Mouse (Mus musculus): ENCODE measurements at regions not wholly inside any gene's neighbourhood (a gene's known extent, or its start where the extent isn't known, plus 50 kb on each side); places are given as distances from the start of the nearest gene placed in this dataset.

- DNase-seq = peak; percentile 22
These were observed 123.8 kb upstream of the Cited2 start for GRCm38 (mm10) chr10:17599246-17599645.

GRCm38 (mm10) chr10:17599831-17600761, 122.9 kb upstream of the Cited2 start:
- DNase-seq = no peak

DNA sequence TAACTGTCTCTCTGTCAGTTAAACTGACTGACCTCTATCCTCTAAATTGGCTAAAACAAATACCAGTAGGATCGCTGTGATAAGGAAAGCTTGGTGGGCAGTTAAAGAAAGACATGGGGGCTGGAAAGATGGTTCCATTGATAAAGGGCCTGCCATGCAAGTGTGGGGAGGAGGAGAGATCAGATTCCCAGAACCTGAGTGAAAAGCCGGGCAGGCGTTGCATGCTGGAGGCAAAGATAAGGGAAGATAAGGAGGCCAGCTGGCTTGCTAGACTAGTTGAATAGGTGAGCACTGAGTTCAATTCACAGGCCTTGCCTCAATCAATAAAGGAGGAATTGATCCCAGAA, 122.3 kb upstream of the Cited2 start:
- DNase-seq = no peak

DNA sequence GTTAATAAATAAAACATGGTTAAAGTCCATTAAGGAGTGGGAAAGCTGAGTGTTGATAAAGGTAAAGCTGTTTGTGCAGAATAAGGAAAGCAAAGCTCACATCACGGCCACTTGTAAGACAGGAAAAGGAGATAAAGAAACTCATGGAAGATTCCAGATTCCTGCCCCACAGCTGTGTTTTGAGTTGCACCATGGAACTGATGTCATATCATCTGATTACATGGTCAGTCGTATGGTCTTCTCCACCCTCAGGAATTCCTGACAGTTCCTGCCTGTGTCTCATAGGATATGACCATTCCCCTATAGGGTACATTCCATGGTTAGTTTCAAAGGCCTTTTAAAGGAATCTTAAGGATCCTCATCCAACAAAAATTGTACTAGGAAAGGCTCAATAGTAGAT, 120.6 kb upstream of the Cited2 start:
- no peak for DNase-seq

DNA sequence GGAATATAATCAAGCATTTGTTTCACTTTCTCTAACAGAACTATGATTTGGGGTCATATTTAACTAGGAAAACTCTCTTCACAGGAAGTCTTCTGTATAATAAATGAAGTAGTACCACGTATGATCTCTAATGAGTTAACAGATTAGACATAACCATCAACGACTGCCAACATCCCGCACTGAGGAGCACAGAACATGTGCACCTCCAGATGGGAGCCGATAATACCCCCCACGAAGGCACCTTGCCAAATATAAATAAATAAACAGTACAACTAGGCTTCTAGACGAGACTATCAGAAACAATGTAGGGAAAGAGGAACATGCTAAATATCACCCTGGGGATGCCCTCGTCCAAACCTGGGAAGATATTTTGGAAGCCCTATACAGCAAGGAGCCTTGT, 114.8 kb upstream of the Cited2 start:
- DNase-seq = no peak

DNA sequence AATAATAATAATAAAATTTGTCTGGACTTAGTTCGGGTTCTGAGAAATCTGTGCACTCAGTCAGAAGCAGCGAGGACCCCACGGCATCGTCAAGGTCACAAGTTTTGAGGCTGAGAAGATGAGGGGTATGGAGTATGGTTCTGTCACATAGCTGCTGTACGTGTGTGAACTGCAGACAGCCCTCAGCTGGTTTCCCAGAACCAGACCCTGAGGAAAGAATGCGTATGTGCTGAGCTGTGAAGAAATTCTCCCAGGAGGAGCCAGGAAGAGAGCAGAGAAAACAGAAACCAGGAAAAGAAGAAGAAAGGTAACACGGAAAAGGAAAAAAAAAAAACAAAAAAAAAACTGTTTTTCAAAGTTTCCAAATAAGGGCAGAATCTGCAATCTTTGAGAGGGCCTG, 112.4 kb upstream of the Cited2 start:
- DNase-seq = no peak

- DNase-seq = no peak
These were observed 109.7 kb upstream of the Cited2 start for GRCm38 (mm10) chr10:17613281-17613680.

DNA sequence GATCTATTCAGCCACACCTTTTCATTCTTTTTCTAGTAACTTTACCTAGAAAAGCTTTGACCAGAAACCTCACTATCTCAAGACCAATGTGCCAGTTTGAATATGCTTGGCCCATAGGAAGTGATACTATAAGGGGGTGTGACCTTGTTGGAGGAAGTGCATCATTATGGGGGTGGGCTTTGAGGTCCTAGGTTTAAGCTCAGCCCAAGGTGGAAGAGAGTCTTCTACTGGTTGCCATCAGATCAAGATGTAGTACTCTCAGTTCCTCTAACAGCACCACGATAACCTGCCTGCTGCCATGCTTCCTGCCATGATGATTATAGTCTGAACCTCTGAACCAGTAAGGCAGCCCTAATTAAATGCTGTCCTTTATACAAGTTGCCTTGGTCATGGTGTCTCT, 105.0 kb upstream of the Cited2 start:
- no peak for DNase-seq

GRCm38 (mm10) chr10:17619617-17620016, 103.4 kb upstream of the Cited2 start:
- no peak for DNase-seq

DNA sequence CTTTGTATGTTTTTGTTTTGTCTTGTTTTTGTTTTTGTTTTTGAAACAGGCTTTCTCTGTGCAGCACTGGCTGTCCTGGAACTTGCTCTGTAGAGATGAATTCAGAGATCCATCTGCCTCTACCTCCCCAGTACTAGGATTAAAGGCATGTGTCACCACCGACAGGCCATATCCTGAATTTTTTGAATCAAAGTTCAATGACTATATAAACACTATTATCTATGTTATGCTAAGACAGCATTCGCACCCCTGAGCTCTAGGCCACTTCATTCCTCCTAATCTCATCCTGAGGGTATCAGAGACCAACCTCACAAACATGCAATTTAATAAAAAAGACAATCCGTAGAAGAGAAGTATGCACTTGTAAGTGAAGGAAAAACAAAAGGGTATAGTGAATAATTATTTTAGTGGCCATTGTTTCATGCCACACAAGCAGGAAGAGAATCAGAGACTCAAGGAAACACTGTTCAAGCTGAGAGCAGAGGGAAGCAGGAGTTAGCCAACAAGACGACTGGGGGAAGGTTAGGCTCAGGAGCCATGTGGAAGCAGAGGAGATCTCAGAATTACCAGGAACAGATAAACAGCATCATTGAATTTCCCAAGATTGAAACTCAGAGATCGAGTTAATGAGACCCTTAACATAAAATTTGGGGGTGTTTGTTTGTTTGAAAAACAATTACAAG, 101.2 kb upstream of the Cited2 start:
- no peak for DNase-seq

DNA sequence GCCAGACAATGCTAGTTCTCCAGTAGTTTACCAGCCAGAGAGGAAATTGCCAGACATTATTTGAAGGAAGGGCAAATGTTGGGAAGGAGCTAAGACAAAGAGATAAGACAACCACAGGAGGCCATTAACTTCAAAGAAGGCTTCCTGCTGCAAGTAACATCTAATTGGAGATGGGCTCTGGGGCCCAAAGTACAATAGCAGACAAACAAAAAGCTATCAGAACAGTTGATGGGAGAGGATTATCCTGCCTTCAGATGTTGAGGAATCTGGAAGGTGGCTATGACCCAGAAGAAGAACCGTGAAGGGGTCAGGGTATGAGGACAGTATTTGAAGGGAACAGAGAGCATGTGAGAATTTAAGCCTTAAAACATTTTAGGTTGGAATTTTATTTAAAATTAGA, 100.2 kb upstream of the Cited2 start:
- no peak for DNase-seq

DNA sequence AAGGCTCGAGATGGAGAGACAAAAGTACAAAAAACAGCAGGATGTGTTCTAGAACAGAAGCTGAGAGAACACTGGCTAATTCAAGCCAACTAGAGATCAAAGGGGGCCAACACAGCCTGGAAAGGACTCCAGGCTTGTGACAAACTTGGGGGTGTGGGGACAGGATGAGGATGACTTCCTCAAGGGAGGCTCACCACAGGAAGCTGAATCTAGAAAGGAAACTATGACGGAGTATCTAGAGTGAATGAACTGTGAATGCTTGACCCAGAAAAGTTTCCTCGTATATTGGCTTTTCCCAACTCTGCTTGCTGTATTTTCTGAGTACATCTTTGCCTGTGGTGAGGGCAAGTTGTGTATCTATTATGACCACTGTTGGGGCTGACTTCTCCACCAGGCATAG, 93.3 kb upstream of the Cited2 start:
- no peak for DNase-seq

DNA sequence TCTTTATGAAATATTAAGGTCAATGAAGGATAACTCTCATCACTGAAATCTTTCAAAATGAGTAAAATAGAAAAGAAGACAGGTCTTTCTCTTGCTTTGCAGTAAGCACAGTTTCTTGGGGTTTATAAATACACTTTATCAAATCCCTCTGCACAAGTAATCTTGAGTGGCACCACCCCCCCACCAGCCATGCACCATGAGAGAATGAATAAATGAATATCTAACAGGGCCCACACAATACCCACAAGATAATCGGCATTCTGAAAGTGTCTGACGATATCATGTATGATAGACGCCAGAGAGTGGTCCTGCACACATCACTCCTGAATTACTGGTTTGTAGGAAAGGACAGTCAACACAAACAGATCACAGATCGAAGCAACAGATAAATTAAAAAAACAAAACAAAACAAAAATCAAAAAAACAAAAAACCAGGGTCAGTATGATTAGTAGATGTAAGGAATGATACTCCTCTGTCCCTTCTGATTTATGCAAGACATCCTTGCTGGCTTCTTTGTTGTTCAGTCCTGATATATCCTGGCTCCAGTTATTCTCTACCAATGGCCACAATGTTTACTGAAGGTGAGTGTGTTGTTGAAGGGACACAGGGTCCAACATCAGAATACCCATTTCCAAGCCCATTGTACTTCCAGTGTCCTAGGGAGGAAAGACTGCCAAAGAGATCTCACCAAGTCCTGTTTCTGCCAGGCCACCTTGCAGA, 92.0 kb upstream of the Cited2 start:
- DNase-seq = no peak

DNA sequence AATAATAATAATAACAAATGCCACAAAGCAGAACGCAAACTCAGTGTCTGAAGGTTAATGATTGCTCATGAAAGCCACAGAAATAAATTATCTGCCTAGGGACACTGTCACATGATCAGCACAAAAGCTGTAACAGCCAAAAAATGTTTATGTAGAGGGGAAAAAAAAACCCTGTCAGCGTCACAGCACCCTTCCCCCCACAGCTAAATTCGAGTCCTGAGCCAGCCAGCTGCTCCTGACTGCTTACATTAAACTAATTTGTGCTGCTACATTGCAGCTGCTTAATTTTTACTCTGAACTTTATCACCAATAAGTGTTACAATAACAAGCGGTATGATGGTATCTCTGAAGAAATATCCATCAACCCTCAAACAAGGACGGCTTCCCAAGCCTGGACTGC, 91.2 kb upstream of the Cited2 start:
- DNase-seq = no peak

- no peak for DNase-seq
These were observed 89.9 kb upstream of the Cited2 start for GRCm38 (mm10) chr10:17632959-17633674.

- DNase-seq = no peak
These were observed 77.7 kb upstream of the Cited2 start for GRCm38 (mm10) chr10:17645363-17645762.

DNA sequence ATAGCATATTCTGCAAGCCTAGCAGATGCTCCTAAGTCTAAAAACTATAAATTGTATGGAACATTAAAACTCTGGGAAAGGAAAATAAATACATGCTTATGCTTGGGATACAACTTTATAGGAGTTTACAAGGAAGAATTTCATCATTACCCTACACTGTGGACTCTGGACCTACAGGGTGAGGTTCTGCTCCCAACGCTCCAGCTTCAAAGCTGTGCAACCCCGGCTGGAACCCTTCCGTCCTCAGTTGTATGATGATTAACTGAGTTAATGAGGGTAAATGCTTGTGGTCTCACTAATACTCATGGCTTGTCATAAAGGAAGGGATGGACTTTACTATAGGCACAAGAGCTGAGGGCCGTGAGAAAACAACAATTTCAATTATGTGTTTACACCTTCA, 76.6 kb upstream of the Cited2 start:
- DNase-seq = no peak

DNA sequence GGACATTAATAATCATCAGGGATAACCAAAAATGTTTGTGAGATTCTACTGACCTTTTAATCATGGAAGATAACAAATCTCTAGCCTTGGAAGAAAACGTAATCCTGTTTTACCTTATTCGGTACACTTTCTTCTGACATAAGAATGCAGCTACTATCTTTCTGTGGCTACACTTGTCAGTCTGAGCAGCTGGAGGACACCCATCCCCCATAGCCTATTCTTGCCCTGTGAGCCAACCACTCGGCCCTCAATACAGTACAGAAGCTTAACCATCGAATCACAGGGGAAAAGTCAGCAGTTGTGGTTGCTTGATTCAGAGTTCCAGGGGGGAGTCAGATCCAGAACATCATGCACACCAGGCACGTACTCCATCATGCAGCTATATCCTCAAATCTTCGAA, 74.9 kb upstream of the Cited2 start:
- DNase-seq = no peak

DNA sequence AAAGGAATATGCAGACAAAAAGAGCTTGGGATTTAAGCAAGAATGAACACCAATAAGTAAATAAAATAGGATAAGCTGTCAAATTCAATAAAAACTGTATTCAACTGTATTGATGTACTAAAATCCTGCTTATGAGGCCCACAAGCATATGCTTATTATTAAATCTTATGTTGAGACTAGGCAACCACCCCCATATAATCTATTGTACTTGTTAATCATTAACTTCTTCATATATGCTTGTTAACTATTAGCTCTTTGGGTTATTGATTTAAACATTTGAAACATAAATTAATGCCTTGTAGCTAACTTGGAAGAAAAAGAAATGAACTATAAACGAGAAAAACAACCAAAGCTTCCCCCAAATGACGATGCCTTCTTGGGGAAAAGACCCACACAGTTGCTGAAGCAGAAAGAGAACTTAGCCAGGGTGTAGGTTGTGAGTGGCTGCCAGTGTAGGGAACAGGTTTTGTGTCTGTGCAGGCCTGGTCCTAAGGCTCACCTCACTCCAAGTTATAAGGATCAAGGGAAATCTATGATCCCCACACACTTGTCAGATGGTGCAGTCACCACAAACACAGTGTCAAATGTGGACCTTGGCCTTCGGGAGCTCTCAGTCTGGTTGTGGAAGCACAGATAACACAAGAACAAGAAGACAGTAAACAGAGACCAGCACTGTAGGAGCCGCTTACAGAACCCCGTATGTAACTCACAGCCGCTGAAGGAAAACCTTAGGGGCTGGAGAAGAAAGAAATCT, 71.8 kb upstream of the Cited2 start:
- DNase-seq = no peak

- DNase-seq = no peak
These were observed 69.7 kb upstream of the Cited2 start for GRCm38 (mm10) chr10:17653325-17653724.

GRCm38 (mm10) chr10:17653785-17654184, 69.2 kb upstream of the Cited2 start:
- DNase-seq = no peak

Data from gastrocnemius, postnatal 10 days (tissue).